Mouse (Mus musculus): Measurements from ENCODE around the gene Prkg1.

Prkg1 gene

GRCm38 (mm10) chr19:31136316-31136715, 628.5 kb downstream of the Prkg1 start:
- no peak for DNase-seq

- DNase-seq, result no peak
Observed at GRCm38 (mm10) chr19:31132614-31133013, 632.2 kb downstream of the Prkg1 start.

GRCm38 (mm10) chr19:31124628-31125027, 640.2 kb downstream of the Prkg1 start:
- no peak for DNase-seq

DNA sequence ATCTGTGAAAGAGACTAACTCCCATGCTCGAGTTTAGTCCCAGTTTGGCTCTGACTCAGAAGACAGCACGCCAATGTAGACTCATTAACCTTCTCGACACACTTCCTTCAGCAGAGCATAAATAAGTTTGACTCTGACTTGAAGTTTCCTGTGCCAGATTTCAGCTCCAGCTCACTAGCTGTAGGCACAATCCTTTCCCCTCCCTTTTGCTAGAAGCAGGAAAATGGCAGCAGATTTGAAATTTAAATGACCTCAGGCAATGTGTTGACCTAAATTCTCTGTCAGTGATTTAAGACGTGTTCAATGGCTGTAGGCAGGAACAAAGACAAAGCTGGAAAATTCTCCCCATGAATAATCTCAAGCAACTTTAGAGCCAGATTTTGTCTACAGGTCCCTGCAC, 650.1 kb downstream of the Prkg1 start:
- peak; percentile 6 for DNase-seq

DNA sequence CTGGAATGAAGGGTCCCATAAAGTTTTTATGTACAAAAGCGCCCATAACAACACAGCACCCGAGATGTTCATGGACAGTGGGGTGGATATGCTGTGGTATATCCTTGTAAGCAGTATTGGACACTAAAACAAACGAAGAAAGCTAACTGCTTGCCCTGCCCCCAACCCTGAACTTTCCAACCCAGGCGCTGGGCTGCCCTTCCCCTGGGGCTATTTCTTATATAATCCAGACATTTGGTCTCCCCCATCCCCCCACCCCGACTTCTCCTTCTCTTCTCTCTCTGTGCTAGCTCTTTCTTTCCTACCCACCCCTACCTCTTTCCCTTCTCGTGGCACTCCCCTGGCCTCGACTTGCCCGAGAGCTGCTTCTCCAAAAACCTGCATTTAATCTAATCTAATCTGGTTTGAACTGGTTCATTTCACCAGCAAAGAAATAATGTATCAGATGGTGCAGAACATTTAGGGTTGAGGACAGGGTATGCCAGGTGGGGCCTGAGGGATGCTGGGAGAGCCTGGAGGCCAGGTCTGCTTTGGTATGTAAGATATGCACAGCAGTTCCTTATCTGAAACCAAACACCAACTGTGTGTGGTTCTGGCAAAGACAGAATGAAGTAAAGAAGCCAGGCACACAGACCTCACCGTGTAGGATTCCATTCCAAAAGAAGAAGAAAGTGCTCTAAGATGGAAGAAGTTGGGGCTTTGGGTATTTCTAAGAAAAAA, 657.8 kb downstream of the Prkg1 start:
- no peak for DNase-seq

DNA sequence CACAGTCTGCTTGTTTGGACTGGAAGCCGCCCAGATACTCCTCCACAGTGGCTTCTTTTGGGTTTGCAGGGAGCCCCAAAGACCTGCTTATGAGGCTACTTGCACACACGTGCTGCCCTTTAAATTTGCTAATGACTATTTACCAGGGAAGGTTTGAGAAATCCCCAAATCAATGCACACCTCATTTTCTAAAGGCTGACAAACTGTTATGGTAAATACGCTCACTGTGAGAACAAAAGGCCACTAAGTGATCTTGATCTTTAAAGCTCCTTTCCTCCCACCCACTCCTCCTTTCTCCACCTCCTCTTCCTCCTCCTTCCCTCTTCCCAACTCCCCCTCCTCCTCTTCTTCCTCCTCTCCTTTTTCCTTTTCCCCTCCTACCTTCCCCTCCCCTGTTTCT, 658.8 kb downstream of the Prkg1 start:
- DNase-seq, result no peak

DNA sequence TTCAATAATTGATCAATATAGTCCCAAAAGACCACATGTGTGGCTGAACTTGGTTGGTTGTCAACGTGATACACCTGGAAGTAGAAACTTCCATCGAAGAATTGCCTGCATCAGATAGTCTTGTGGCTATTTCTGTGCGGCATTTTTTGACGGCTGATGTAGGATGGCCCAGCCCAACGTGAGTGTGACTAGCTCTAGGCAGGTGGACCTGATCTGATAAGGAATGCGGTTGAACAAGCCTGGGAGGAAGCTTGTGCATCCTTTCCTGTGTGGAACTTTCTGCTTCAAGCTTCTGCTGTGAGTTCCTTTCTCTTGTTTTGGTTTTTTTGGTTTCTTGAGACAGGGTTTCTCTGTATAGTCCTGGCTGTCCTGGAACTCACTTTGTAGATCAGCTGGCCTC, 660.1 kb downstream of the Prkg1 start:
- no peak for DNase-seq

GRCm38 (mm10) chr19:31099369-31099768, 665.5 kb downstream of the Prkg1 start:
- no peak for DNase-seq

DNA sequence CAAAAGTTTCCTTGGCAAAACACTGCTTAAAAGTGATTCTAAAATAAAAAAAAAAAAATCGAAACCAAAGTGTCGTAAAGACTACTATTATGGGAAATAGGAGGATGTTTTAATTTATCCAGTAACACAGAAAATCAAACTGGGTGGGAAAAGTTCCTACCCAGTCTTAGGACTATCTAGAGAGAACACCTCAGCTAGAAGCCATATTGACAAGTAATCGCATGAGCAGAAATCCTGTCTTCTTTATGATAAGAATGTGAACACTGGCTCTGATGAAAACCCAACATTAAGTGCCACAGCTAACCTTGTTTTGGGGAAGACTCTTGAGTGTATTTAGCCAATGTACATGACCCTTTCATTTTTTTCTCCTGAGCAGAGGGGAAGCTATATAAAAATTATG, 667.0 kb downstream of the Prkg1 start:
- no peak for DNase-seq

- DNase-seq, result no peak
Observed at GRCm38 (mm10) chr19:31083761-31084160, 681.1 kb downstream of the Prkg1 start.

GRCm38 (mm10) chr19:31082662-31083429, 682.0 kb downstream of the Prkg1 start, which contains the start of gene Cstf2t:
TSS of gene Cstf2t (plus strand) at chr19:31082837.
- DNase-seq, result peak; percentile 100

DNA sequence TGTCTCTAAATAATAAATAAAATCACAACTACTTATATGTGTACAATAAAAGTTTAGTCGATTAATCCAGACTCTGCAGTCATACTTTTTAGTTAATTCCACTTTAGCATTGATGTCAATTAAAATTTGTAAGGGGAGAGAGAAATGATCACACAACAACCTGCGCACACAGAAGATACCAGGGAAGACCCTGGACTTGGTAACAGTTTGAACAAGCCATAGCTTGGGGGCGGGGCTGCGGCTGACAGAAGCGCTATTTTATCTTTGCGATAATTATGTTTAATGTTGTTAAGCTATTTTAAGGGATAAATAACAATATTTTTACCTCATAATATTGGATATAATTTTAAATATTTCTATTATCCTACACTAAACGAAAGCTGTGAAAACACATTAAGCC, 682.6 kb downstream of the Prkg1 start:
- DNase-seq, result no peak

- DNase-seq, result no peak
Observed at GRCm38 (mm10) chr19:31078241-31078640, 686.6 kb downstream of the Prkg1 start.

- DNase-seq, result no peak
Observed at GRCm38 (mm10) chr19:31076106-31076505, 688.7 kb downstream of the Prkg1 start.

- DNase-seq, result no peak
Observed at GRCm38 (mm10) chr19:31074717-31075063, 690.1 kb downstream of the Prkg1 start.

DNA sequence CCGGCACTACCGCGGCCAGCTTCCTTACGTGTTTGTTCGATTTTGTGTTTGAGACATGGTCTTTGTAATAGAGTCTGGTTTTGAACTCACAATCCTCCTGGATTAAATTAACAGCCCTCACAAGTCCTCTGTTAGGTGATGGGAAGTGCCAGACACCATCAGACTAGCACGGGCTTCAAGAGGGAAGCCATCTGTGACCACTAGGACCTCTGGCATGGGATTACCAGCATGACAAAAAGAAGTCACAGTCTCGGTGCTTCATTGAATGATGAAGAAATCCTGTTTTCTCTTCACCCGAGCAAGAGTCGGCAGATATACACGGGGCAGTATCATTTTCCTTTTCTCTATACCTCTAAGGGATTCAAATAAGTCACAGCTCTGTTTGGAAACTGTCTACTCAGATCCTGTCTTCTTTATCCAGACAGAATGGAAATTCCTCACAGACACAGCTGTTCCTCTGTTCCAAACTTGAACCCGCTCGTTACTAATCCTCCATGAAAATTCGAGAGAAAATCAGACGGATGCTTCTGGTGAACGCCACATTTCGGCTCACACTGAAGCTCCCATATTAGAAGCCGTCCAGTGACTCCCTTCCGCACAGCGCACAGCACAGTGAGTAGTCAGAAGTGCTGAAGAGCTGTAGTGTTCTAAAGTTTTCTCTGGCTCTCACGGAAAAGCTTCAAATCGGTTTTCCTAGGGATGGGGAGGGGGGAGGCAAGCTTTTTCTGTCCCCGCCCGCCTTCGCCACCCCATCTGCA, 690.7 kb downstream of the Prkg1 start:
- no peak for DNase-seq

- no peak for DNase-seq
Observed at GRCm38 (mm10) chr19:31065206-31065781, 699.5 kb downstream of the Prkg1 start.

DNA sequence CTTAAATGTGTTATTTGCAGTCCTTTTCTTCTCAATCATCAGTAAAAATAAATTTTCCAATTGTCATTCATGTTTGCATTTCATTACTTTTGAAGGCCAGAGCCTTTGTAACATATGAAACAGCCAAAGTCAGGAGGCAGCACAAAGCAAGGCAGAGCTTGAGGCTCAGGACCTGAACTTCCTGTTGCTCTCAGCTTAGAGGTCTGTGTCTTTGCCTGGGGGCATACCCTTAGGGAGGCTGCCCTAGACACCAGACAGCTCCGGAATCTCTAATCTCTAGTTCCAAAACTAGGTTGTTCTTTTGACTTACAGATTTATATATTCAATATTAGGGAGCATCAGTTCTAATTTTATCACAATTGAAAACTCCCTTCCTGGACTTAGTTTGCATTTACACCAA, 700.1 kb downstream of the Prkg1 start:
- DNase-seq, result no peak

DNA sequence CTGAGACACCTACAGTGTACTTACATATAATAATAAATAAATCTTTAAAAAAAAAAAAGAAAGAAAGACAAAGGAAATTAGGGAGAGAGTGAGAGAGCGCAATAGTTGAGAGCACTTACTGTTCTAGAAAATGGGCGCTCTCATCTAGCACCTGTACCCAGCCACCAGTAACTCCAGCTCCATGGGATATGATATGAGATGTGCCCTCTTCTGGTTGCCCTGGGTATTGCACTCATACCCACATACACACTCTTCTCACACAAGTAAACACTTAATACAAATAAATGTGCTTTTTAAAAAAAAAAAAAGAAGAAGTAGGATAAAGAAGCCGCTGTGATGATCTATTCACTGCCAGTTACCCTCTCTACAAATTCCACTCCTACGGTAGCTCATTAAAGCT, 718.2 kb downstream of the Prkg1 start:
- no peak for DNase-seq

GRCm38 (mm10) chr19:31040948-31041847, 723.6 kb downstream of the Prkg1 start:
- DNase-seq, result no peak

DNA sequence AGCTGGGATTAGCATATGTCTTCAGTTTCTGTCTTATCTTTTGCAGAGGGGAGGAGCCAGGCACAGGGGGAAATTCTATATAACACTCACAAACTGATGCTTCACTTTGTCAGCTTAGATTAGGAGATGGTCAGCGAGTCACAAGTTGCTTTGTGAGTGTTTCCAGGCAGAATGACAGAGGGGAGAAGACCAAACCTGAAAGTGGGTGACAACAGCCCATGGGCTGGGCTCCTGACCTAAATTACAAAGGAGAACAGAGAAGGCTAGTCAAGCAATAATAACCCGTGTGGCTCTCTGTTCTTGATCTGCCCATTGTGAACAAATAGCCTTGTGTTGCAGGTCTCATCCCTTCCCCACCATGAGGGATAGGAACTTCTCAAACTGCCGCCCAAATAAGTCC, 725.9 kb downstream of the Prkg1 start:
- DNase-seq, result no peak

DNA sequence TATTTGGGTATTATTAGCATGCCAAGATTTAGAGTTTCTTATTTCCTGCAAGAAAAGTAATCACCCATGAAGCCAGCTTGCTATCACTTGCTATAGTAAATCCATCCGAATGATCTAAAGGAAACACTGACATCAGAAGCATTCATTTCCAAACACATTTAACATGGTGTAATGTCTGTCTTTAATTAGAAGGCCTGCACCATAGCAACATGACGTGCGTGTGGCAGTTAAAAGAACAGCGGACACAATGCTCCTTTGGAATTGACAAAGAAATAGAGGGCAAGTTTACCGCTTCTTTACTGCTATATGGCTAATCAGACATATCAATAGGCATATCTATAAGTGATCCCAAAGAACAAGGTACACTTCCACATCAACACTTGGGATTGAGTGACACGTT, 733.2 kb downstream of the Prkg1 start:
- DNase-seq, result no peak

Measured in lung, postnatal 14 days (tissue).